20 mouse cellular contexts compared by ENCODE assay signal in genomic region chr6:98626435-98626834, GRCm38 (mm10).
"Had no signal": no experiment of that assay in that cellular context is flagged by ENCODE, and none has a peak within 500 bp of the region (broad histone marks: within the 10 kb centered on the region; RNA-seq: fewer than 3 reads in every experiment).

No protein-coding gene starts in this region.

- ATAC-seq: liver, postnatal 0 days; lung, postnatal 0 days; midbrain, embryonic 15.5 days had no signal

- H3K27ac ChIP-seq: lung, embryonic 15.5 days; midbrain, embryonic 10.5 days; midbrain, embryonic 12.5 days; midbrain, embryonic 15.5 days; neural tube, embryonic 13.5 days; neural tube, embryonic 15.5 days had no signal

- H3K4me1 ChIP-seq: lung, embryonic 15.5 days; midbrain, embryonic 10.5 days; midbrain, embryonic 12.5 days; neural tube, embryonic 15.5 days had no signal

- H3K4me2 ChIP-seq: lung, embryonic 15.5 days; midbrain, embryonic 12.5 days; midbrain, embryonic 15.5 days; neural tube, embryonic 13.5 days; neural tube, embryonic 15.5 days had no signal

- H3K9me3 ChIP-seq: lung, embryonic 15.5 days; midbrain, embryonic 10.5 days; midbrain, embryonic 12.5 days; midbrain, embryonic 15.5 days; neural tube, embryonic 13.5 days; neural tube, embryonic 15.5 days had no signal

- DNase-seq: liver, postnatal 0 days; lung, adult 2 months; lung, postnatal 14 days; lung, postnatal 4 days; retina, postnatal 1 day; right cerebral cortex, adult 18-20 months; right cerebral cortex, postnatal 25 days; right cerebral cortex, postnatal 4 days; spleen, adult 18-20 months; thymus, adult 18-20 months; thymus, postnatal 14 days; thymus, postnatal 36 days had no signal

- H3K4me3 ChIP-seq: lung, embryonic 15.5 days; midbrain, embryonic 10.5 days; midbrain, embryonic 12.5 days; midbrain, embryonic 15.5 days; myocyte; neural tube, embryonic 13.5 days; neural tube, embryonic 15.5 days had no signal

- H3K36me3 ChIP-seq: lung, embryonic 15.5 days; midbrain, embryonic 10.5 days; midbrain, embryonic 12.5 days; midbrain, embryonic 15.5 days; neural tube, embryonic 13.5 days; neural tube, embryonic 15.5 days had no signal

- H3K9ac ChIP-seq: liver, postnatal 0 days; lung, embryonic 15.5 days; midbrain, embryonic 12.5 days; midbrain, embryonic 15.5 days; neural tube, embryonic 13.5 days; neural tube, embryonic 15.5 days had no signal

- H3K27me3 ChIP-seq: lung, embryonic 15.5 days; midbrain, embryonic 12.5 days; midbrain, embryonic 15.5 days; neural tube, embryonic 13.5 days; neural tube, embryonic 15.5 days had no signal
